Mouse (Mus musculus): ENCODE measurements around the gene Cldn9. TPM values are rescaled to one million over a fixed set of nuclear protein-coding genes. Genes with fewer than 3 reads are reported as not detected.

The Cldn9 gene
- polyA plus RNA-seq, 1 experiment = 0.52 TPM

DNA sequence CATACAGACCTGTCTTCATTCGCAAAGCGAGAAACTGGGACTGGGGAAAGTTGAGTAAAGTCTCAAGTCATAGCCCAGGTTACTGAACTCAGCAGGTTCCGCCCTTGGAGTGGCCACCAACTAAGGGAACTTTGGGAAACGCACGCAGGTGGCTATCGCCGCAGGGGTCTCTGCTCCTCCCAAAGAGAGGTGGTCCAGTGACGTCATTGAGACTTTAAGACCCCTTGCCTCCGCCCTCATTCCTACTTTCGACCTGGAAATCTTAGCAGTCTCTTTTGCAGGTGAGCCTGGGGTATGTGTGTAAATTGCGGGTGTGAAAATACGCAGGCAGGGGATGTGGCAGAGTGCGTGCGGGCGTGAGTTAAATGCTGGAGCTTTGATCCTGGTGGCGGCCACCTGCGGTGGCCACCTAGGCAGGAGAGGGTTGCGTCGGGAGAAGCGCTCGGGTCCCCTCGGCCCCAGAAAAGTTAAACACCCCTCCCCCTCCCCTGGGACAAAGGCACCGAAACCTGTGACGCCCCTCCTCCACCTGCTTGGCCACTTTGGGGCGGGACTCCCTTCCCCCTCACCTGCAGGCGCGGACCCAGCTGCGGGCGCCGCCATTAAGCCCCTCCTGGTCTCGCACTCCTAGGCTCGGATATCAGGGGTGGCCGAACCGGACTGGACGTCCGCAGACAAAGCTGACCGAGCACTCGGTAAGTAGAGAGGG, 4.5 kb downstream of the Cldn9 start, which contains the start of gene Cldn6:
TSS of gene Cldn6 (plus strand) at position 123 of the 709 bp plus-strand sequence.
- H3K27ac ChIP-seq (ENCODE audit: insufficient read depth, low read length) = no peak within 1 kb of the TSS
- H3K27me3 ChIP-seq (ENCODE audit: control insufficient read depth, insufficient read depth, low read length) = no peaks in the 10 kb centered on the region
- 5% methylated on average over 38 of the region's 38 CpGs for WGBS
- H3K4me3 ChIP-seq (replicated peaks; ENCODE audit: insufficient read depth, low read depth, low read length) = peak within 1 kb of the TSS; percentile 5
- no peak for DNase-seq
- H3K4me1 ChIP-seq (ENCODE audit: control insufficient read depth, insufficient read depth, low read length) = peaks cover 5% of the 10 kb centered on the region
- TF ChIP-seq POLR2A (IDR thresholded peaks at IDR 0.05; ENCODE audit: borderline replicate concordance, insufficient read depth, low read length) = no peak
- TF ChIP-seq CTCF (IDR thresholded peaks at IDR 0.05; ENCODE audit: borderline replicate concordance, insufficient read depth, low read depth, low read length) = no peak

DNA sequence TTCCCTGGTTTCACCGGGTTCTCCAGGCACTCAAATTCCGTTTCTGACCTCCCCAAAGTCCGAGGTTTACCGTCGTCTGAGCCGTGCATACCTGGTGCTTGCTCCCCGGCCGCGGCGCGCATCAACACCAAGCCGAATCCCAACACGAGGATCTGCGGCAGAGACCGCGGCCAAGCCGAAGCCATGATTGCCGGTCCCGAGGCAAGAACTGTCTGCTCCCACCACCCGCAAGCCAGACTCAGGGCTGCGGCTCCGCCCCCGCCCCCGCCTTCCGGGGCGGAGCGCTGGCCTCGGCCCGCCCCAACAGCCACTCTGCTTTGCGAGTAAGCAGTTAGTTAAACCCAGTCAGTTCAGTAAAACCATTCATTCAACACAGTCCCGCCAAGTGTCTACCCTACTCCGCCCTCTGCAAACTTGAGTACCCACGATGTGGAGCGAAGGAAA, 6.6 kb downstream of the Cldn9 start, which contains the start of gene Tnfrsf12a:
TSS of gene Tnfrsf12a (minus strand) at position 233 of the 444 bp plus-strand sequence.
- peak; percentile 87 to 91 for DNase-seq
- no peaks in the 10 kb centered on the region for H3K27me3 ChIP-seq (ENCODE audit: control insufficient read depth, insufficient read depth, low read length)
- under 1% methylated on average over 34 of the region's 34 CpGs for WGBS
- H3K27ac ChIP-seq (ENCODE audit: insufficient read depth, low read length) = peak within 1 kb of the TSS; percentile 60
- peak within 1 kb of the TSS; percentile 67 for H3K4me3 ChIP-seq (replicated peaks; ENCODE audit: insufficient read depth, low read depth, low read length)
- no peaks in the 10 kb centered on the region; the same call in none of the 2 replicates for H3K4me1 ChIP-seq (ENCODE audit: control insufficient read depth, insufficient read depth, low read length)
- TF ChIP-seq POLR2A (IDR thresholded peaks at IDR 0.05; ENCODE audit: borderline replicate concordance, insufficient read depth, low read length) = peak; percentile 94
- TF ChIP-seq CTCF (IDR thresholded peaks at IDR 0.05; ENCODE audit: borderline replicate concordance, insufficient read depth, low read depth, low read length) = no peak

DNA sequence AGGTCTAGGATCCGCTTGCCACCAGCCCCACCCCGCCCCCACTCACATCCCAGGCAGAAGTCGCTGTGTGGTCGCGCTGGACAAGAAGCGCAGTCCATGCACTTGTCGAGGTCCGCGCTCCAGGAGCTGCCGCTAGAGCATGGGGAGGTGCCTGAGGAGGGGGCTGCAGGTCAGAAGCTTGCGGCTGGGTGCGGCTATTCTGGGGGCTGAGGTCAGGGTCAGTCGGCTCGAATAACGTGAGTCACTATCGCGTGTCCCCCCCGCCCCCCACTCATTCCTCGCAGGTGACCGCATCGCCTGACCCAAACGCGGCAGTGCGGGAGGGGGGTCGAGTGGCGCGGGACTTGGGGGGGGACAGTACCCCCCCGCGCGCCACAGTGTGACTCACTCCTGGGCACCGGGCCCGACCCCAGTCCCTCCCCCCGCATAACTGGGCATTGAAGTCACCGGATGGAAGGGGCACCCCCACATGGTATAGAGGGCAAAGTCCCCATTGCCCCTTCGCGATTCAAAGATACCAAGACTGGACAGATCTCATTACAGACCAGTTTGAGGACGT, 7.3 kb downstream of the Cldn9 start:
- no peaks in the 10 kb centered on the region for H3K27me3 ChIP-seq (ENCODE audit: control insufficient read depth, insufficient read depth, low read length)
- peak; percentile 77 to 78 for DNase-seq
- H3K4me3 ChIP-seq (replicated peaks; ENCODE audit: insufficient read depth, low read depth, low read length) = peak overlapping the region; percentile 67
- under 1% methylated on average over 37 of the region's 37 CpGs for WGBS
- TF ChIP-seq CTCF (IDR thresholded peaks at IDR 0.05; ENCODE audit: borderline replicate concordance, insufficient read depth, low read depth, low read length) (no peak), POLR2A (IDR thresholded peaks at IDR 0.05; ENCODE audit: borderline replicate concordance, insufficient read depth, low read length) (no peak)
- no peaks in the 10 kb centered on the region; the same call in none of the 2 replicates for H3K4me1 ChIP-seq (ENCODE audit: control insufficient read depth, insufficient read depth, low read length)
- peak overlapping the region; percentile 60 for H3K27ac ChIP-seq (ENCODE audit: insufficient read depth, low read length)

DNA sequence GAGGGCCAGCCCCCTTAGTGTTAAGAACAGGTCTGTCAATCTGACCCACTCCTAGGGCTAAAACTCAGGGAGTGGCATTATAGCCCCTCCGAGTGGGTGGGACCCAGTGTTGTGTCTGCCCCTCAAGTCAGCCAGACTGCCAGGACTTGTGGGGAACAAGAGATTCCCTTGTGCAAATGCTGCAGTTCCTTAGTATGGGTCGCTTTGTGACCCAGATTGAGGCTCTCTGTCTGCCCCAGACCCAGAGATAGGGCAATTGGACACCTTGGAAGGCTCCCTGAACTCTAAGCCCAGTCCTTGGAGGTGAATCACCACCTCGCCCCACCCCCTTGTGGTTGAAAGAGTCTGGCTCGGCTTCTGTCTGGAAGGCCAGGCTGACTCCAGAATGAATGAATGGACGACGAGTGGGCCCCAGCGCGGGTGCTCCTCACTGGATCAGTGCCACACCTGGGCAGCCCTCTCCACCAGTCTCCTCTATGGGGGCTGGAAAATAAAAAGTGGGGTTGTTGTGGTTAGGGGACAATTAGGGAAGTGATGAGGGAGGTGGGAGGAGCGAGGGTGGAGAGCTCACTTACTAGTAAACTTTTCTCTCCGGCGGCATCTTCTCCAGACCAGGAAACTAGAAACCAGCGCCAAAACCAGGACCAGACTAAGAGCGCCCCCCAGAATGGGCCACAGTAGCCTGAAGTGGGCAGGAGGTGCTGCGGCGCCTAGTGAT, 8.1 kb downstream of the Cldn9 start:
- no peaks in the 10 kb centered on the region; the same call in none of the 2 replicates for H3K4me1 ChIP-seq (ENCODE audit: control insufficient read depth, insufficient read depth, low read length)
- H3K27me3 ChIP-seq (ENCODE audit: control insufficient read depth, insufficient read depth, low read length) = no peaks in the 10 kb centered on the region
- 12% methylated on average over 15 of the region's 15 CpGs for WGBS

DNA sequence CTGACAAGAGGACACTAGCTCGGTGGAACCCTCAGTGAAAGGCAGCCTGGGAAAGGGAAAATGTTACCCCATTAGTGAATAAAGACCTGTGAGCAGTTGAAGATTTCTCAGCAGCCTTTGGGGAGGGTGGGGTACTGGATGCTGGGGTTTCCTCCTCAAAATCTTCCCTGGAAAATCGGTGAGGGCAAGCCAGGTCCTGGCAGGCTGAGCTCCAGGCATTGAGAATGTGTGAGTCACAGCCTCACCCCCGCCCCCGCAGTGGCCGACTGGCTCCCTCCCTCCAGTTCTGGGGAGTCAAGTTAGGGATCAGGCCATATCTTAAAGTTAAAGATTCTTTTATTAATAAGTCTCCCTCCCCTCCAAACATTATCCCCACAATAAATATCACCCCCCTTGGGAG, 8.7 kb downstream of the Cldn9 start:
- no peaks in the 10 kb centered on the region; the same call in none of the 2 replicates for H3K4me1 ChIP-seq (ENCODE audit: control insufficient read depth, insufficient read depth, low read length)
- no peaks in the 10 kb centered on the region for H3K27me3 ChIP-seq (ENCODE audit: control insufficient read depth, insufficient read depth, low read length)
- no peak for TF ChIP-seq CTCF (IDR thresholded peaks at IDR 0.05; ENCODE audit: borderline replicate concordance, insufficient read depth, low read depth, low read length)
- TF ChIP-seq POLR2A (IDR thresholded peaks at IDR 0.05; ENCODE audit: borderline replicate concordance, insufficient read depth, low read length) = no peak
- peak overlapping the region; percentile 67 for H3K4me3 ChIP-seq (replicated peaks; ENCODE audit: insufficient read depth, low read depth, low read length)
- H3K27ac ChIP-seq (ENCODE audit: insufficient read depth, low read length) = peak overlapping the region; percentile 60
- peak; percentile 69 to 81 for DNase-seq
- 9% methylated on average over 5 of the region's 5 CpGs for WGBS

More for the DNA sequence above, 8.1 kb downstream of the Cldn9 start:
- TF ChIP-seq CTCF (IDR thresholded peaks at IDR 0.05; ENCODE audit: borderline replicate concordance, insufficient read depth, low read depth, low read length) = no peak
- TF ChIP-seq POLR2A (IDR thresholded peaks at IDR 0.05; ENCODE audit: borderline replicate concordance, insufficient read depth, low read length) = no peak
- Histone ChIP-seq H3K4me3 (replicated peaks; ENCODE audit: insufficient read depth, low read depth, low read length) (peak overlapping the region; percentile 67), H3K27ac (ENCODE audit: insufficient read depth, low read length) (peak overlapping the region; percentile 60)
- DNase-seq = peak; percentile 67 to 71

DNA sequence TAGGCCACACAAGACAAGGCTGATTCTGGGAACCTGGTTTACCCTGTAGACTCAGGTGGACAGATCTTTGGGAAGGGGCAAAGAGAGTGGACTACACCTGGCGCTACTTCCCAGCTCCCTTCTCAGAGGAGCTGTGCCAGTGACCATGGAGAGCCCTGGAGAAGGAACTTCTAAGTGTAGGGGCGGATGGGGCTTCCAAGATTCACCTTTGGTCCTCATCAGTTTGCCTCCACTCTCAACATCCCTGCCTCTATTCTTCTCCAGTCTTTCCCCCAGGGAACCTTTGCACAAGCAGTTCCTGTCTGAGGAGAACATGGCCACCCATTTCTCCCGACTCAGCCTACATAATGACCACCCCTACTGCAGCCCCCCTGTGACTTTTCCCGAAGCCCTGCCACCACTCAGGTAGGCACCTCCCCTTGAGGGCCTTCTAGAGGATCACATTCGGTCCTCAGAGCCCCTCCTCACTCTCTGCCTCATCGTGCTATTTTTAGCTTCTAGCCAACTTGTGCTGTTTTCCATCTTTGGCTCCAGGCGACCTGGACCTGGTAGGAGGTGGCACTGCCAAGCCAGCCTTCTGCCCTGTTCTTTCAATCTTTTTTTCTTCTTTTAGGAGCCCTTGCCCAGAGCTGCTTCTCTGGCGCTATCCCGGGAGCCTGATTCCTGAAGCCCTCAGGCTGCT, 9.4 kb downstream of the Cldn9 start:
- Histone ChIP-seq H3K27me3 (ENCODE audit: control insufficient read depth, insufficient read depth, low read length) (no peaks in the 10 kb centered on the region), H3K27ac (ENCODE audit: insufficient read depth, low read length) (peak overlapping the region; percentile 60), H3K4me1 (ENCODE audit: control insufficient read depth, insufficient read depth, low read length) (no peaks in the 10 kb centered on the region; the same call in 1 of the 2 replicates), H3K4me3 (replicated peaks; ENCODE audit: insufficient read depth, low read depth, low read length) (peak overlapping the region; percentile 67)
- peak; percentile 64 to 78 for DNase-seq
- TF ChIP-seq POLR2A (IDR thresholded peaks at IDR 0.05; ENCODE audit: borderline replicate concordance, insufficient read depth, low read length) (no peak), CTCF (IDR thresholded peaks at IDR 0.05; ENCODE audit: borderline replicate concordance, insufficient read depth, low read depth, low read length) (no peak)
- 9% methylated on average over 9 of the region's 9 CpGs for WGBS

Measured in cerebellum, adult 2 months (tissue).